Mouse (Mus musculus): Measurements from ENCODE around the gene Enkur.

DNA sequence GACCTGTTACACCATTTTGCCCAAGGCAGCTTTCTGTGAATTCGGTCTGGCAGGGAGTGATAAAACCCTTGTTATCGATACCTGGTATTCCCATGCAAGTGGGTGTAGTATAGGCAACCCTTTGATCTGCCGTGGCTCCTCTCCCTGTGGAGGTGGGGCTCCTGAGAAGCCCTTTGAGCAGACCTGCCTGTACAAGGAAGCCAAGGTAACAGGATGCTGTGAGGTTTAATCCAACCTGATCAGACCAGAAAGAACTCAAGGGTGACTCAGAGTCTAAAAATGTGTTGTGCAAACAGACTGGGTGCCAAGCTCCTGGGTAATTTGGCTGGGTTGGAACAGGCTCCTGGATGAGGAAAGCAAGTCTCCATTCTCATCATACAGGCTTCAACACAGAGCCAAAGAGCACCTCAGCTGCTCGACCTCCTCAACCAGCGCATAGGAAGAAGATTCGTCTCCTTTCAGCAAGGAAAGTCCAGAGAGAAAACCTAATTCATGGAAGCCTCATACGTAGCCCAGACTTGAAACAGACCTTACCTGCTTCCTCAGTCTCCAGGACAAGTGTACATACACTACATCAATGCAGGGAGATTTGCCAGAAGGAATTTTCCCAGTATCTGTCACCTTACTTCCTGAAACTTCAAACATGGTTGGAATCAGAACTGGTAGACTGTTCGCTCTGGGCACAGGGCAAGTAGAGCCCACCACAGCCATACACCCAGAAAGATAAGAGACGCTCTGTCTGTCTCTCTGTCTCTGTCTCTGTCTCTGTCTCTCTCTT is 29.9 kb upstream of the Enkur start:
- no peak for TF ChIP-seq CTCF (IDR thresholded peaks at IDR 0.05; ENCODE audit: borderline replicate concordance, extremely low read depth, insufficient read depth, insufficient read length)
- no peak for TF ChIP-seq POLR2A (IDR thresholded peaks at IDR 0.05; ENCODE audit: borderline replicate concordance, extremely low read depth, insufficient read depth, insufficient read length, poor library complexity, severe bottlenecking)

Data from brain, embryonic 14.5 days (tissue).